Mouse (Mus musculus) adrenal gland, adult 8-10 months (tissue): ENCODE results near the gene Apoo. TPM values are rescaled to one million over a fixed set of nuclear protein-coding genes. Genes with fewer than 3 reads are reported as not detected.
A peak's percentile ranks its signal among the peaks of the same experiment; 100 is the strongest.
"Not testable (repeated sequence)": the region's sequence is repeated elsewhere in the genome, so short reads cannot be mapped to it uniquely, and the experiment has no call there.

ENCODE experiments used
- DNase-seq: peaks from one replicate; pipeline ENCODE4 v3.0.0; 2022
- total RNA-seq, 4 experiments: library from RNA; stranded (reverse); gene quantifications; 2 replicates each; pipeline ENCODE4 v1.2.4; 2022

The Apoo gene
- total RNA-seq: 10 to 100 TPM; 38.0 to 62.9 (median 52.9) TPM

DNA sequence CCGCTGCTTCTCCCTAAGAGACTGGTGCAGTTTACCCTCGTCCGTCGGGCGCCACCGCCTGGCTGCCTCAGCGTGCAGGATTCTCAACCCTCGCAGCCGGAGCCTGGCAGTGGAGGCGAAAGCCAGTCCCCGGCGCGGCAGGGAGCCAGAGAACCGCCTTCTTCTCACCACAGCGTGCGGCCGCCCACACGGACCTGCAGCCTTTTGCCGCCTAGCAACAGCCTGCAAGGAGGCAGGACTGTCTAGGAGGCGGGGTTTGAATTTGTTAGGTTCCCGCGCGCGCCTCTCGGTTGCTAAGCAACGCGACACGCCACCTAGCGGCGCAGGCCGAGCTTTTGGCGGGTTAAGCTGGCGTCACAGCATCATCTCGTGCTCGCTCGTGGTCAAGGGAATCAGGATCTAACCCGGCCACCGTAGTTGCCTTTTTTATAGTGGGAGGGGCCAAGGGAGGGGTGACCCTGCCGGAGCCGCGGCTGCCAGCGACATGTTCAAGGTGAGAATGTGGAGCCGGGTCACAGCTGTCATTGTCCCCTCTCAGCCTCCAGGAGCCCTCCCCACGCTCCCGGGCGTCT, at the start of gene Apoo, which contains the start of gene Fam90a1b:
Gene Apoo, plus strand, starts transcription at position 448 of the 572 bp plus-strand sequence.
Gene Fam90a1b, minus strand, starts transcription at position 108 of the 572 bp plus-strand sequence.
- DNase-seq: peak; percentile 97

DNA sequence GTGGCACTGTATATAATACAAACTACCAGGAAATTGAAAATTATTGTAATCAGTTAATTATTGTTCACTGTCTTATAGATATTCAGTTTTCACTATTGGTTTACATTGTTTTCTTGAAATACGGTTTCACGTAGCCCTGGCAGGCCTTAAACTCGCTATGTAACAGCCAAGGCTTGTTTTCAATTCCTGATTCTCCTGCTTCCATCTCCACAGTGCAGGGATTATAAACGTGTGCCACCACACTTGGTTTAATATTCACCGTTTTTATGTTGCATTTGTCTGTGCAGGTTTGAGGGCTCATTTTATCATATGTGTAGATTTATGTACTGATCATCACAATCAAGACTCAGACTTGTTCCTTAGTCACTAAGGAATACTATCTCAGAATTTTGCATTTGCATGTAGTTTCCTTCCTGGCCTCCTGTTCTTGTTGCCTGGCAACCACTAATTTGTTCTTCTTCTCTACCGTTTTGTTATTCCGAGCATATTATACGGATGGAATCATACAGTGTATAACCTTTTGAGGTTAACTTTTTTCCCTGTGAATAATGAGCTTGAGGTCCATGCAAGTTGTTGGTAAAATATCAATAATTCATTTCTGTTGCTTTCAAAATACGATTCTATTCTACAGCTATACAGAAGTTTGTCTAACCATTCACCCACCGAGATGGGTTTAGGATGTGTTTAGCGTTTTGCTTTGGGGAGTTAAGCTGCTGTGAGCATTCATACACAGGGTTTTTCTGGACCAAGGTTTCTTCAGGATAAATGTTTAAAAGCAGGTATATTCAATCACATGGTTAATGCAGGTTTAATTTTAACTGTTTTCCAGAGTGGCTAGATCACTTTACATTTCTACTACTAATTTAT, 45.6 kb upstream of the Apoo start:
- no peak for DNase-seq

DNA sequence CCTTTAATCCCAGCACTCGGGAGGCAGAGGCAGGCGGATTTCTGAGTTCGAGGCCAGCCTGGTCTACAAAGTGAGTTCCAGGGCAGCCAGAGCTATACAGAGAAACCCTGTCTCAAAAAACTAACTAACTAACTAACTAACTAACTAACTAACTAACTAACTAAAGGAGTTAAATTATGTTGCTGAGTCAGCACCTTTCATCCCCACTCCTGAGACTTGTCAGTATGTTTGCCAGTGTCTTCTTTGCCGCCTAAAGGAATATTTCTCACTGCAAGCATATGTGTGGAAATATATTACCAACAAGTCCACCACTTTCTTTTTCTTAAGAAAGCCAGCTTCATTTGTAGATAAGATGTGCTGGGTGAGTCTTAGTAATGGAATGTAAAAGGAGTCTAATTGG, 23.3 kb upstream of the Apoo start:
- not testable (repeated sequence) for DNase-seq

DNA sequence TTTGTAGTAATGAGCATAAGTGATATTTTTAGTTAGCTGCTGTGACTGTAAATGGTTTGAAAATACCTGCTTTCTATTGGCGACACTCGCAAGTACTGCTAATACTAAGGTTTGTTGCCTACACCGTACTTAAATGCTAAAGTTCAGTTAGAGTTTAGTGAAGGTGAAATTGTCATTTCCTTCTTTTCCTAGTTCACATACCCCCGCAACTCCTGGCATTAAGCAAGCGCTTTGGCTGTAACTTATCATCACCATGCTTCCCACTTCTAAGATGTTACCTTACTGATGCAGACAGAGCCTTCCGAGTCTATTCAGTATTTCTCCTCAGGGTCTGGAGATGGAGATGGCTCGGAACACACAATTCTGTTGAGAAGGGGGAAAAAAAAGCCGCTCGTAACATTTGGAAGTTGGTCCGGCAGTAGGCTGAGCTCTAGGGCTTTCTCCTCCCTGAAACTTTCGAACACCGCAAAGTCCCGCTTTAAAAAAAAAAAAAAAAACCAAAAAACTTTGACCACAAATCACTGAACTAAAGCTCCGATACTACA, 1.5 kb upstream of the Apoo start:
- no peak for DNase-seq

DNA sequence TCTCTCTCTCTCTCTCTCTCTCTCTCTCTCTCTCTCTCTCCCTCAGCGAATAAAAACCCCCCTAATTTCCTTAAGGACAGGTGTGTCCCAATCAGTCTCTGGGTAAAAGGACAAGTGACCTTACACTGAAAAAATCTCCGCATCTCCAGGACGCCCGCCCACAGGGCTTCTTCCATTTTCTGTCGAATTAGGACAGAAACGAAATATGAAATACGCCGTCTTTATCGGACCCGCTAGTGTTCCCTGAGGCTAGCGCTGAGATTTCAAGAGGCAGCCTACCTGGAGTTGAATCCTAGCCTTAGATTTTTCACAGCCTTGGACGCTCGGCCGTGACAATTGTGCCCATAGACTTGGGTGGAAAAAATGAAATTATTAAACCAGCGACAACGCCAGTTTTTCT, 888 bp upstream of the Apoo start:
- no peak for DNase-seq

DNA sequence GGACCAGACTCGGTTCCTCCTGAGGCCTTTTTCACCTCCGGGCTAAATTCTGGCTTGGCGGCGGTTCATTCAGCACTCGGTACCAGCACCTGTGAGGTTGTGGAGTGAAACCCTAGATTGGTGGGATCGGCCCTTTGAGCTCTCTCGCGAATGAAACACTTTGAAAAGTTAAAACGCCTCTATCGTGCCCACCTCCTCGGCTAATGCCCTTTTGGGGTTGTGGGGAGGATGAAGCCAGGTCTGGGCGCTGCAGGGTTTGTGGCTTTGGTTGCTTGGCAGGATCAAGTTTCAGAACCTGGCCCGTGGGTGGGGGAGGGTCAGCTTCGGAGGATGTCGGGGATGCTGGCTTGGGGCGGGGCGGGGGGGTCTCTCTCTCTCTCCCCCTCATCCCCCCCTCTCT, 331 bp downstream of the Apoo start:
- peak; percentile 3 for DNase-seq

DNA sequence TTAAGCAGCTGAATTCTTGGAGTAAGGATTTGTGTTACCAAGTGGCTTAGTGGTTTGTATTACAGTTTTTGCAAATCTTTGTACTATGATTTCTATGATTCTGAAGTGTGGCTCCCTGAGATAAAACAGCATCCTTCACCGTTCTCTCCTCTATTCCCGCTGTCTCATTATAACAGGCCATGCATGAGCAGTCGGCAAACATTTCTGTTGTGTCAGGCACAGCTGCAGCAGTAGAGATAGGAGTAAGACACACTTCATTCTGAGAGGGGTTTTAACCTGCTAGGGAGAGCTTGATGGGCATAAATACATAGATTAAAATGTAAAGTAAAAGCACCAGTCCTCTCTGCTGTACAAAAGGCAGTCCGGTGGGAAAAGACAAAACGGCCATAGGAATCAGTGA, 11.8 kb downstream of the Apoo start:
- no peak for DNase-seq

DNA sequence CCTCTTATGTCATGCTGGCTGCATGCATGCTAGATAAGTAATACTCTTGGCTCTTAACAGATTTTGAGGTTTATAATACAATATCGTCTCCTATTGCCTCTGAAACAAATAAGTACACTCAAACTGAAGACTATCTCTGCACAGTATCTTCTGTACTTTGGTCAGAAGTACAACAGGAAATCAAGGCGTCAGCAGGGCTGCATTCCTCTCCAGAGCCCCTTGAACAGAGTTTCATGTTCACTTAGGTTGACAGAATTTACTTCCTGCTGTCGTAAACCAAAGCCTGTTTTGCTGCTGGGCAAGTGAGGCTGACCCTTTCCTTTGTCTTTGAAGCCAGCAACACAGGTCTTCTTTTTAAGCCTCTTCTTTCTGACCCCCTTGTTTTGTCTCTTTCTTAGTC, 42.1 kb downstream of the Apoo start:
- DNase-seq: no peak

DNA sequence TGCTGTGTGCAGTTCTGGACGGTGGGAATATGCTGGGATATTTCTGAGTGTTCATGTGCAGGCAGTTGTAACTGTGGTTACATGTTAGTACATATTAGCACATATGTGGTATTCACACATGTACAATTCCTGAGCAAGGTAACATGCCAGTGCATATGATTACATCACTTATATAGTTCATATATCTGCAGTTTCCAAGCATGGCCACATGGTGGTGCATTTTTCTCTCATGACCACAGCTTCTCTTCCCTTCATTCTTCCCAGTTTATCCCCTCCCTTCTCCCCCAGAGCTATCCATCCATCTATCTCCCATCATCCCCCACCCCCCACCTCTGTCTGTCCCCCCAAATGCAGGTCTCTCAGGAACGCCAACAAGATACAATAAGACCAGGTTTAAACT, 53.3 kb downstream of the Apoo start:
- DNase-seq: no peak

DNA sequence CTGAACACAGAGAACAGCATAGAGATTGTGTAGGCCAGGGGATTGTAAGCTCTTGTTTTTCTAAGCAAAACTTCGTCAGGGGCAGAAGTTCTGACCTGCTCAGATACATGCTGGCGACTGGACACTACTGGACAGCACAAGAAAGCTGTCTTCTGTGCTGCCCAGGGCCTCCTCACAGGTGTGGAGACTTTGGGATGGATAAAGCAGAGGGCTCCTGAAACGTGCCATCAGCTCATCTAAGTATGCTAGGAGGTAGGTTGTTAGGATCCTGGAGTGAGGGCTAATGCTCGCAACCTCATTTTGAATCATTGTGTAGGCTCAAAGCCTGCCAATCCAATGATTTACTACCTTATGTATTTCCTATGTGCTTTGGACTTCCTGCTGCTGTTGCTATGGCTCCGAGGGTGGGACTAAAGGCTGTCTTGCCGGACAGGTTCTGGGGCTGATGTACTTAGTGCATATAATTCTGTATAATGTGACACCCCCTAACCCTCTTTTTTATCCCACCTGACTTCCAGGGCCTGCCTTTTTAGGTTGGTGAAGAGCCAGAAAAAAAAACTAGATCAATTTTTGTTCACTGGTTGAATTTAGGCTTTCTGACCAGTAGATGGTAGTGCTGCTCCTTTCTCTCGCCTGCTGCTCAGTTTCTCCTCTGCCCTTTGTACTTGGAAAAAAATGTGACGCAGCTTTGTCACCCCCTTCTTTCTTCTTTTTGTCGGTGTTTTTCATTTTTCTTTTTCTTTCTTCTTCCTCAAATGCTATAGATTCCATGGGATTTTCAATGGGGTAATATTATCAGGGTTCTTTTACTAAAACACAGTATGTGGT, 64.8 kb downstream of the Apoo start:
- no peak for DNase-seq

DNA sequence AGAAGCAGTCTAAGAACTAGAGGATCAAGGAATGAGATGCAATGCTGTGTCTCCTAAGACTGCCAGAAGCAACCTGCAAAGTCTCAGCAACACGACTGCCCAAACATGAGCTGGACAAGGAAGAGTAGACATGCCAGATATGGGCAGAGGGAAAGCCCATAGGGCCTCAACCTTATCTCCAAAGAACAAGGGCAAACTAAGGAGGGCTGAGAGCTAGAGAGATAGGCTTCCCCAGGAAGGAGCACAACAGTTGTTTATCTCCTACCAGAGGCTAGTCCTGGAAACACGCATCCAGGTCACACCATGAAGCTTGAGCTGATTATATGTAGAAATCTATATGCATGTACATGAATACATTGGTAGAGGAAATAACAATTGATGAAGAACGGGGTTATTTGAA, 78.5 kb downstream of the Apoo start:
- DNase-seq: not testable (repeated sequence)

DNA sequence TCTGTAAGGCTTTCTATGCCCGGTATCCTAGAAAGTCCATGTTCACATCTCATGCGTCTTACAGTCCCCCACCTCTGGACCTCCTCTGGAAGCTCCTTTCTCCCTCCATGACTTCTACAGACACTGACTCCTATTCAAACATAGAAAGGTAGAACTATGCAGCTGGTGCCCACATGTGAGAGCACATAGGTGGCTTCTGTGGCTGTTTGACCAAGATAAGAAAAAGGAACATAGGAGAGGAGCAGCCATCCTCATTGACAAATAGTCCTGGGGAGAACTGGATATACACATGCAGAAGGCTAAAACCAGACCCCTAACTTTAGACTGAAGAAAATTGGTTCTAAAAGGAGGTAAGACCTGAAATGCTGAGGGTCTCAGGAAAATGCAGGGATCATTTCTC, 79.1 kb downstream of the Apoo start:
- not testable (repeated sequence) for DNase-seq

DNA sequence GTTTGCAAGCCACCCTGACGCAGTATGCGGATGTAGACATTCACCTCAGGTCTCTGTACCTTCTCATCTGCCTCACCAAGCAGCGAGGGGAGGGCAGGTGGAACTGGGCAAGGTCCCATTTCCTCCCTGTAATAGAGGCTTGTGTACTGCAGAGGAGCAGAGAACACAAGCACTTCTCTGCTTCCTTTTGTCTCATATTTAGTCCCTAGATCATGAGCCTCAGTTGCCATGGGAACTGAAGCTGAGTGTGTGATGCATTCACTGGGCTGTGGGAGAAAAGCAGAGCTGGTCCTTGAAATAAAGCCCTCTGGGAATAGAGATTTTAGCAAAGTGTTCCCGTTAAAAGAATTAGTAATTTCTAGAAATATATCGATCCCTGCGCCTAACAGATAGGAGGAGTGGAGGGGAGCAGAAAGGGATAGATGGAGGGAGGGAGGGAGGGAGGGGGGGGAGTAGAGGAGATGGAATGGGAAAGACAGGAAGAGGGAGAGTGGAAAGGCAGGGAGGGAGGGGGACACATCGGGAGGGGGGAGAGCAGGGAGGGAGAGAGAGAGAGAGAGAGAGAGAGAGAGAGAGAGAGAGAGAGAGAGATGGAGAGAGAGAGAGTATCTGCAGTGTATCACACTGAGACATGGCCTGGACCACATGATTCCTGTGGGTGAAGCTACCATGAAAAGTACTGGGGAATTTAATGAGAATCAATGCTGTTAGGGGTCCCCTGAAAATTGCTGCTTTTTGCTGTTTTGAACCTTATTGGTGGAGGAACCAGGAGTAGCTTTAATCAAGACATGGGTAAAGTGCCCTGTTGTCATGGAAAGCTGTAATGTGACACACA, 83.3 kb downstream of the Apoo start:
- DNase-seq: not testable (repeated sequence)

DNA sequence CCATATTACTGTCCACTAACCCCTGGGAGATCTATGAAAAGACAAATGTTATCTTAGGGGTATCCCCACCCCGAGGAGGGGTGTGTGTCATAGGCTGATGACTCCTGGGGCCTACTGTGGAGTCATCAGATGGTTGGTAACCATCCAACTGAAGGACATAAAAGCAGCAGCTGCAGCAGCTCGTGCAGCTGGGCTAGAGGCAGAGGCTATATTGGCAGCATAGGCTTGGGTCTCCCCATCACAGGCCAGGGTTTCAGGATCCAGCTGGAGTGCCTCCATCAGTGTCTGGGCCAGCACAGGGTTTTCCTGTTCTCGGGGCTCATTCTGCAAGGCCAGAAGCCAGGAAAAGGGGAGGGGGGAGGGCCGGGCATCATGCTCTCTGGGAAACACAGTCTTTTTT, 92.4 kb downstream of the Apoo start:
- DNase-seq: no peak

DNA sequence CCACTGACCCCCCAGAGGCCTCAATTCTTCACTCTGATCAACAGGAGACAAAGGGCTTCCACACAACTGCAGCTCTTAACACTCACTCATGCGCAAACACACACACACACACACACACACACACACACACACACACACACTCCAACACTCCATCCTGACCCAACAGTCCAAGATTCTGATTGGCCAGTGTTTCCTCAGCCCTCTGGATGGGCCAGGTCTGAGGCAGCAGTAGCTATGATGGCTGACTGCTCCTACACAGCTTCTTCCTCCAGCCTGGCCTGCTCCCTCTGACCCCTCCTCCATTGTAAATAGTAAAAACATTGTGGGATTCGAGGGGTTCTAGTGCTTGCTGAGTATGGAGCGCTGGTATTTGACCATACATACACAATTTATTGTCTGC, 94.6 kb downstream of the Apoo start:
- DNase-seq: not testable (repeated sequence)

DNA sequence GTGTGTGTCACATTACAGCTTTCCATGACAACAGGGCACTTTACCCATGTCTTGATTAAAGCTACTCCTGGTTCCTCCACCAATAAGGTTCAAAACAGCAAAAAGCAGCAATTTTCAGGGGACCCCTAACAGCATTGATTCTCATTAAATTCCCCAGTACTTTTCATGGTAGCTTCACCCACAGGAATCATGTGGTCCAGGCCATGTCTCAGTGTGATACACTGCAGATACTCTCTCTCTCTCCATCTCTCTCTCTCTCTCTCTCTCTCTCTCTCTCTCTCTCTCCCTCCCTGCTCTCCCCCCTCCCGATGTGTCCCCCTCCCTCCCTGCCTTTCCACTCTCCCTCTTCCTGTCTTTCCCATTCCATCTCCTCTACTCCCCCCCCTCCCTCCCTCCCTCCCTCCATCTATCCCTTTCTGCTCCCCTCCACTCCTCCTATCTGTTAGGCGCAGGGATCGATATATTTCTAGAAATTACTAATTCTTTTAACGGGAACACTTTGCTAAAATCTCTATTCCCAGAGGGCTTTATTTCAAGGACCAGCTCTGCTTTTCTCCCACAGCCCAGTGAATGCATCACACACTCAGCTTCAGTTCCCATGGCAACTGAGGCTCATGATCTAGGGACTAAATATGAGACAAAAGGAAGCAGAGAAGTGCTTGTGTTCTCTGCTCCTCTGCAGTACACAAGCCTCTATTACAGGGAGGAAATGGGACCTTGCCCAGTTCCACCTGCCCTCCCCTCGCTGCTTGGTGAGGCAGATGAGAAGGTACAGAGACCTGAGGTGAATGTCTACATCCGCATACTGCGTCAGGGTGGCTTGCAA, 95.9 kb downstream of the Apoo start:
- not testable (repeated sequence) for DNase-seq
